Mouse (Mus musculus): ENCODE measurements around the gene Nox3. TPM values are rescaled to one million over a fixed set of nuclear protein-coding genes. Genes with fewer than 3 reads are reported as not detected.

The Nox3 gene
- polyA plus RNA-seq (2017; shearing (Covaris generic)): not detected

DNA sequence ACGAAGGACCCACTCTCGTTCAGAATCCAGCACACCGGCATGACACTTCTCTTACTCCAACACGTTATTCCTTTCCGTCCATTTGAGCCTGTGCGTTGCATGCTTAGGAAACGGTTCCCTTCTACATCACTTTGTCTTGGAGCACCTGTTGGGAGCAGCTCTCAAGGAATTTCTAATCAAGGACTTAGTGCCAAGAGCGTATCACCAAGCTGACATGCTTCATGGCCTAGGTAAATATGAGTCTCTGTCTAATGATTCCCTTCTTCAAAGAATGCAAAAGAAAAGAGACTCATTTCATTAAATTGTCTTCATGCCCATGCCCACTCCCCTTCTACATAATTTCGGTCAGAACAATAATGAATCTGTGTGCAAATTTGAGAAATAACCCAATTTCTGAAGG is at the start of gene Nox3:
Gene Nox3 (minus strand): TSS at position 101 of the 400 bp plus-strand sequence.
- ATAC-seq: no peak

DNA sequence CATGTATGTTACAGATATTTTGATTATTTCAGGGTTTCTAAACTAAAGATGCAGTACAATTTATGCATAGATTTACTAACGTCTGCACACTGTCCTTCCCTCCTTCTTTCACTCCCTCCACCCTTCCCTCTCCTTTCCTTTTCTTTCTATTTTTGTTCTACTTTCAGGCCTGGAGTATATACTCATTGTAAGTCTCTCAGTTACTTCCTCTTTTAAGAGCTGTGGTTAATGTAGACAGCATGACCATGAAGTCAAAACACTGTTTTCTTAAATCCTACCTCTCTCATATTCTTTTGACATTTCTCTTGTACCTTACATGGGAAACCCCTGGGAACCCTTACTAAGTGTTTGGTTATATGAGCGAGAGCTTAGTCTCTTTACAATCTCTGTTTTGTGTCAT is 48.3 kb upstream of the Nox3 start:
- no peak for ATAC-seq

DNA sequence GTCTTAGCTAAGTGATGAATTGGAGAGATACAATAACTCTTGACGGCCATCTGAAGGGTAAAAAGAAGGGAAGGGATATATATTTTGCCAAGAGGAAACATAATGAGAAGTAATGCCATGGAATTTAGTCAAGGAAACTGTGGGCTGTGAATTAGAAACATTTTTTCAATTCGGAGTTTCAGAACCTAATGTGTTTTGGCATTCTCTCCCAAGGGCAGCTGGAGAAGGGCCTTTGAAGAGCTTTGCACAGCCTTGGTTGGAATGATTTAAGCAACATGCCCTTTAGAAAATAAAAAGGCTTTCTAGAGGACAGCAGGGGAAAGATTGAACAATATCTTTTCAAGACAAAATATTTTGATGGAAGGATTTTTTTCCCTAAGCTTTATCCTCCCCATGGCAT is 40.9 kb upstream of the Nox3 start:
- no peak for ATAC-seq

DNA sequence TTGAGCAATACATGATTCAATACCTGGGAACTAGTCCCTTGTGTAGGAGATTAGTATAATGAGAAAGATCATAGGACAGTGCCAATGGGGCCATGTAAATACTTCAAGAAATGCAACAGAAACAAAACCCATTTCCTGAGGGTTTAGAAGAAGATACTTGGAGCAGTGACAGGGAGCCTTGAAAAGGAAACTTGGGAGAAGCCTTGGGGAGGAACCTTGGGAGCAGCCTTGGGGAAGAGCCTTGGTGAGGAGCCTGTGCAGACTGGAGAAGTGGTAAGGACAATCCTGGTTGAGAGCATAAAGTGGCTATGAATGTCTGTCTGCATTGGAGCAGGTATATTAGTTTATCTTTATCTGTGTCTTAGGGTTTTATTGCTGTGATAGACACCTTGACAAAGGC is 38.2 kb upstream of the Nox3 start:
- no peak for ATAC-seq

DNA sequence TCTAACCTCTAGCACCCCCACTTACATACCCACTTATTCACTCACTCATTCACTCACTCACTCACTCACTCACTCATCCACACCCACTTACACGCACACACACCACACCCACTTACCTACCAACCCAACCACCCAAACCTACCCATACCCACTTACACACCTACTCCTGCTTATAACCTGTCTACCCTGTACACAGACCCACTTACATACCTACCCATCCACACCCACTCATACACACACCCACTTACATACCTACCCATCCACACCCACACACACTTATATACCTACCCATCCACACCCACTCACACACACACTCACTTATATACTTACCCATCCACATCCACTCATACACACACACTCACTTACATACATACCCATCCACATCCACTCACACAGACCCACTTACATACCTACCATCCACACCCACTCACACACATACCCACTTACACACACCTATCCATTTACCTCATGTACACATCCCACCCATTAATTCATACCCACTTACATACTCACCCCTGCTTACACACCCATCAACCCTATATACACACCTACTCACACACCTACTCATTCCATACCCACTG is 9.4 kb upstream of the Nox3 start:
- no peak for ATAC-seq

DNA sequence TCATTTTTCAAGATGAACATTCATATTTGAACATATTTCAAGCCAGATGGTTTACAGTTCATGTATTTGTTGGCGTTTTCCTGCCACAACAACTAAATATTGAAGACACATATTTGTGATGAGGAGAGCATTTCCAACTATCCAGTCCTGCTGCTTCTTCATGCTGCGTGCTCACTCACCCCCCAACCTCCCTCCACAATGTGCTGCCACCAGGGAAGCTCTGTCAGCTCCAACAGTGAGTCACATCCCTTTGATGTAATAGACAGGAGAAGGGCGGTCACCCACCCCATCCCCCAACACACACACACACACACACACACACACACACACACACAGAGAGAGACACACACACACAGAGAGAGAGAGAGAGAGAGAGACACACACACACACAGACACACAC is 6.3 kb upstream of the Nox3 start:
- ATAC-seq: no peak

DNA sequence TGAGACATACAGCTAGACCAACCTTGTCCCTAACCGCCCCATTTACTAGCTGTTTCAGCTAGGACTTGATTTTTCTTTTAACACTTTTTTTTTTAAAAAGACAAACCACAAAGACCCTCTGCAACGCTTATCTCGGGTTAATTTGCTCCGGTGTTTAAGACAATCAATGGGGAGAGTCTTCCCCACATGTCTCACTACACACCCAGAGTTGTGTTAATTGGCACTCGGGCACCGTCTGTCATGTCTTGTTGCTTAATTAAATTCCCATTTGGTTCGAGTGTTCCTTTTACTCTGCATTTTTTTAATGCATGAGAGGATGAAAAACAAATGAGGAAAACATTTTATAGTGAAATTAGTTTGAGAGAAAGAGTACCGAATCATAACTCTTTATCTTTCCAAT is 3.2 kb downstream of the Nox3 start:
- no peak for ATAC-seq

DNA sequence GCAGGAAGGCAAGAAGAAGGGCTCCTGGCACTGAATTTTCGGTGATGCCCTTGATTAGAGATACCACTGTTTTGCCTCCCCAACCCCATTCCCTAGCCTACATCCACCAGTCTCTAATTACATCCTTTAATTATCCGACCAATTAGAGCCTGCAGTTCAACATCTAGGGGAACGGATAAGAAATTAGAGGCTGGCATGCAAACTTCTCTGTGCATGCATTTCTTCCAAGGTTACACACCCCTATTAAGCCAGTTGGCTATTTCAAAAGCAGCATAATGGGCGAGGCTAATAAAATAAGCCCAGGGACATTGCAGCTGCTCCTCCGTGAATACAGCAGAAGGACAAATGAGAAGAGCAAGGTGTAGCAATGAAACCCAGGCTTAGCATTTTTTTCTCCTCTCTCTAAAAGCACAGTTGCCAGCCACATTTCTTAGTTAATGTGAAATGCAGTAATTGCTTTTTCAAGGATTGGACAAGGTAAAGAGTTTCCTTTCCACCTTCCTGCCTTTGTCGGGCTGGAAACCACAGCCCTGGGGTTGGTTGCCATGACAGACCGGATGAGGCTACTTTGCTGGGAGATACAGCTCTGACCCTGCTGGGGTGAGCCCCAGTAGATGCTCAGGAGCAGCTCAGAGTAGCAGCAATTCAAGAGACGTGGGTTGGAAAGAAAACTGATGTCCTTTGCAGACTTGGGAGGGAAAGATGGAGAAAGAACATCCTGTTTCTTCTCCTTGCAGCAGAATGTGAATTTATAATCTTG is 5.4 kb downstream of the Nox3 start:
- no peak for ATAC-seq

DNA sequence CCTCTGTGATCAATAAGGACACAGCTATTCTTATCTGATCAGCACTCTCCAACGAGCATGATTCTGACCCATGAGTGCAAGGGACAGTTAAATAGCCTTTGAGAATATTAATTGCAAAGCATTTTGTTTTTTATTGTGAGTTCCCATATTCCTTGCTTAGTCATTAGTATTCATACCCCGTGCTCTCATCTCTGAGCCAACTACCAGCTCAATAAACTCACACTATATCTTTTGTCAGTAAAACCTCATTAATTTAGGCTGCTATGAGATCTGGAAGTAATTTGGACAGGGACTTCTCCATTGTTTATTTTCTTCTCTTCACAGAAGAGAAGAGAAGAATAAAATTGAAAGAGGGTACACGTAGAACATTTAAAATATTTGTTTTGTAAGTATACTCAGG is 12.4 kb downstream of the Nox3 start:
- no peak for ATAC-seq

DNA sequence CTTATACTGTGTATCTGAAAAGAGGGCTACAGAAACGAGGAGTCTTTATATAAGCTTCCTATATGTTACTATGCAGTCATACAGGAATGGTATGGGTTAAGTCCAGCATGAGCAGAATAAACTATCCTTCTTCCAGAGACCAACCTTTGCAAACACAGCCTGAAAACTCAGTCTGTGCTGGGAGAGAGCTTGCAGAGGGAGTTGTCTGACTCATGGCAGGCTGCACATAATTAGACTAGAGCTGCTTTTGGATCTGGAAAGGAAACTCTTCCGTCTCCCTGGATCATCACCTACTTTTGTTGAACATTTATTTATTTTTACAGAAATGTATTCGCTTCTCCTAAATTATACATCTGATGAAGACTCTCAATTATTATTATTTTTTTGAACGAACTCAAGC is 26.8 kb downstream of the Nox3 start:
- ATAC-seq: no peak

DNA sequence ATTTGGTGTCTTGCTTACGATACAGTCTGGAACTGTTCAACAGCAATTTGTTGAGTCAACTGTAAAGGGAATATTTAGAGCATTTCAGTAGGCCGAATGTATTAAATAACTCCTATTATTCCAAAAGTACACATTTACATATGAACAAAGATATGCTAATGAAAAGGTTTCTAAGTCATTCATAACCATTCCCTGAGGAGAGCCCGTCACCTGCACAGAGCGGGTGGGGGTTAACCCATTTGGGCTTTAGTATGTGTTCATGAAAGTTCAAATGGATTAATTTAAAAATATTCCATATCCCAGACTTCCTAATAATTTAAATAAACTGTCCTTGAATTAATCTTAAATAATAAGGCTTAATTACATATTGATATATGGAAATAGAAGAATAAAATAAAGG is 28.8 kb downstream of the Nox3 start:
- no peak for ATAC-seq

DNA sequence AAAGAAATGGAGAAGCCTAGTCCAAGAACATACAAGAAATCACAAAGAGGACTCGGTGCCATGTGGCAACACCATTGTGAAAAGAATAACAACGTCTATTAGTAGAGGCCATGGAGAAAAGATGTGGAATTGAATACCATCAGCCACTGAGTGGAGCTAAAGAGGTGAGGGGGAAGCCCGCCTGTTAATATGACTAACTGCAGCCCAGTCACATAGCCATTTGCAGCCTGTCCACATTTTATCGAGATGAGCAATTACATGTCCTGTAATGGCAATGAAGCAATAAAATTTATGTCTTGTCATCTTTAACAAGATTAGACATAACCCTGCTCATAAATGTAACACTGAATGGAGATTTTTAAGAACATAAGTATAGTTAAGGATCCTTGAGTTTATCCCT is 30.7 kb downstream of the Nox3 start:
- ATAC-seq: no peak

DNA sequence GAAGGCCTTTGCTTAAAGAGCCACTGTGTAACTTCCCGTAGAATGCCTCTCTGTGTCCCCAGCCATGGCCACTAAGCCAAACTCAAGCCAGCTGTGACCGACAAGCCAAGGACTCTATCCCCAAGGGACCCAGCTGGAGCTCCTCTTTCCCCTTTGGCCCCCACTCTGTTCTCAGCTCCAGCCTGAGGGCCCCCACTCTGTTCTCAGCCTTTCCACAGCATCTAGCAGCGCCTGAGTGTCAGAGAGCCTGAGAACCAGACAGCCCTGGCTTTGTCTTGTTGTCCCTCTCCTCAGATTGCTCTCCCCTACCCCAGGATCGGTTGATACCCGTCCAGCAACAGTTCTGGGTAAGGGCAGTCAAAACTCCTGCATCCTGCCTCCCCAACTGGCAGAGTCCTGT is 36.6 kb downstream of the Nox3 start:
- ATAC-seq: no peak

DNA sequence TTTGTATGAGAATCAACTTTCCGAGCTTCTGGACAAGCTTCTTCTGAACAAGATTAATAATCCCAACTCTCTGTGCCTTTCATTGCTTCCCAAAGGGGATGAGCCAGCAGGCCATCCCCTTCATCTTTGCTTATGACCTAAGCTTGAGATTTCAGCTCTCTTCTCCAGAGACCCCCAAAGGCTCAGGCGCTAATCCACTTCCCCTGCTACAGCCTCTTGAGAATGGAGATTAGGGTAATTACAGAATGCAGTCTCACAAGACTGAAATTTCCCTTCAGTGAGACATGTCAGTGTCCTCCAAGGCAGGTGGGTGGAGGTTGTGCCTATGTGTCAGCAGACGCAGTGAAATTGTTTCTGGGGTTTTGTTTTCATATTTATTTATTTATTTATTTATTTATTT is 45.7 kb downstream of the Nox3 start:
- no peak for ATAC-seq

DNA sequence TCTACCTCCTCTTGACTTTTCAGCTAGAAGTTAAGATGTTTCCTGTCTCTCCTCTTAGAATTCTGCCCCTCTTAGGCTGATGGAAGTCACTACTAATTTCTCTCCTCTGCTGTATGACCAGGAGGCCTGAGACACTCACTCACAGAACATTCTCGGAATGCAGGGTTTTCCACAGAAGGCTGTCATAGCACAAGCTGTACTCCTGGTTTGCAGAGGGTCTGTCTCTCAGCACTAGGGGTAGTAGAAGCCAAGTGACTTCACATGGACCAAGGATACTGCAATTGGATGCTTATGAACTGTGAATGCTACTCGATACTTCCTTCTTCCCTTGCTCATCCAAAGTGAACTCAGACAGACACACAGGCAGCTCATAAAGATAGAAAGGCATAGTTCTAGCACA is 52.5 kb downstream of the Nox3 start:
- ATAC-seq: no peak

DNA sequence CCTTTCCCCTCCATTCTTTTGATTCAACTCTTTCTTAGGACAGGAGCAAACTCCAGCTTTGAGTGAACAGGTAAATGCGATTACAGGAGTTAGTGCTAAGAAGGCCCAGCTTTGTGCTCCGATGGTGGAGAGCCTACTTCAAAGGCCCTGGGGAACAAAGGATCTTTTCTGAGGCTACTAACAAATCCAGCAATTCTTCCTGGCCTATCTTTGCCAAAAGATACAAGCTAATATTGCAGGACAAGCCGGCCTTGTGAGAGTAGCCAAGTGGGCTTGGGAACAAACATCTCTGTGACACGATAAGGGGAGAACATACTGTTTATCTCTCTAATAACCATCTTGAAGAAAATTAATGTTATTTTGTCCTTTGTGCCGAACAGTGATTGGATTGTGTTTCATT is 54.6 kb downstream of the Nox3 start:
- no peak for ATAC-seq

DNA sequence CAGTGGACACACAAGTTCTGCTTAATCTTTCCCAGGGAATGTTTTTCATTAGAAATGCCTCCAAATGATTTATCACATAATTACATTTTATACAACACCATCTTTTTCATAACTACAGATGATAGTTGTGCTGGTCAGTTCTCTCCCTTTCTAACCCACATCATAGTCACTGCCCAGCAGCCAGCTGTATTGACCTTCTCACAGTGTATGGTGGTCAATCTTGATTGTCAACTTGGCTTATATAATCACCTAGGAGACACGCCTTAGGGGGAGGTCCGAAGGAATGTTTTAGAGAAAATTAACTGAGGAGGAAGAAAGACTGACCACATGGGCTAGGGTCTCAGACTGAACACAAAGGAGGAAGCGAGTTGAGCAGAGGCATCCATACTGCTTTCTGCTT is 57.3 kb downstream of the Nox3 start:
- ATAC-seq: no peak

DNA sequence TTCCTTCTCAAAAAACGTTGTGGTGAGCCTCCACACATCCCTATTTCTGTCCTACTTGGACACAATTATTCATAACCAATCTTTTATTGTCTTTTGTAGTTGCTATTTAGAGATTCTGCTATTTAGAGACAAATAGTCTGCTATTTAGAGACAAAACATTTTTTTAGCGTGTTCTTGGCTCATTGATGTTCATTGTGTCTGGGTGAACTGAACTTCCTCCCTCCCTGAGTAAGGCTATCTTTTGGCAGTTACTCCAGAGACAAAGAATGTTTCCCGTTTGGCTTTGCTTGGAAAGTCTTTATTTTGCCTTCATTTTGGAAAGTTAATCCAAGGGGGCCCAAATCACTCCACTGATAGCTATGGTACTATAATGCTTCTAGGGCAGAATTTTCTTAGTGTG is 63.6 kb downstream of the Nox3 start:
- ATAC-seq: no peak

DNA sequence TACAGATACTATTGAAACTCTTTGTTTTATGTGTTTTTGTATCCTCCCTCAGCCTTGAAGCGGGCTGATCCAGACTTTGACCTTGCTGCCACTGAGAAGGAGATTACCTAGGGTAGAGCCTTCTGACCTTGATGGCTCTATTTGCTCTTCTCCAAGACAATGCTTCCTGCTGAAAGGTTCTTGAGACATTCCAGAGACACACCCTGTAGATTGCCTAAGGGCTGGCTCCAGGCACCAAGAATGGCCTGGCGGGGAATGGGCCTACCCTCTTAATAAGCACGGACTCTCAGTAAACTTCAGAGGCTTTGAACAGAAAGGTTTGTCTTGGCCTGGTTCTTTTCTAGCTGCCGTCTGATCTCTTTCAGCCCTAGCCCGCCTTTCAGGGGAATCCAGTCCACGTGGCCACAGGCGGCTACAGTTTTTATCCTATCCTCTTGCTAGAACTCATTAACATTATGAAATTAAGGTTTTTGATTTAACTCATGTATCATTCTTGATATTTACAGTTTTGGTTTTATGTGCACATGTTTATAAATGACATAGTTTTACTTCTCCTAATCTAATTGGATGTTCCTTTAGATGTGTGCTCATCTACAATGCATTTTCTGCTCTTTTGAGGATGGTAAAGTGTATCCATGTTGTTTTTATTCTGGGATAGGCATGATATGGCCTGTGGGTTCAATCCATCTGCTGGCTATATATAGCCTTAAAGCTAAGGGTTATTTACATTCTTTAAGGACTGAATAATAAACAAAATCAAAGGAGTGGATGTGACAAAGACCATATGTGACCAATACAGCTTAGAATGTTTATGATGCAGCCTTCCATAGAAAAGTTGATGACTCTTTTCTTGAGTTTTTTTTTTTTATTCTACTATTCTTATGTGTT is 79.5 kb downstream of the Nox3 start:
- no peak for ATAC-seq

DNA sequence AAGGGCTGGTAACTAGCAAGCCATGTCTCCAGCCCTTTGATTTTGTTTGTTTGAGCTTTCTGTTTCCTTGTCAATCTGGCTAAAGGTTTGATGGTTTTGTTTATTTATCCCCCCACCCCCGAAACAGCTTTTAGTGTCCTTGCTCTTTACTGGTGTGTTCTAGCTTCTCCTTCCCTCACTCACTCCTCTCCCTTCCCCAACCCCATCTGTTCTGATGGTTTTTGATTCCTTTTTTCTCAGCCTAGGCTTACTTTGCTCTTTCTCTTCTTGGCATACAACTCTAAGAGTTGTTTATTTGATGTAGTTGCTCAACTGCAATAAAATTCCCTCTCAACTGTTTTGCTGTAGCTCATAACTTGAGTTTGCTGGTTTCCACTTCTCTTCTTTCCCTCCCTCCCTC is 80.5 kb downstream of the Nox3 start:
- ATAC-seq: no peak

DNA sequence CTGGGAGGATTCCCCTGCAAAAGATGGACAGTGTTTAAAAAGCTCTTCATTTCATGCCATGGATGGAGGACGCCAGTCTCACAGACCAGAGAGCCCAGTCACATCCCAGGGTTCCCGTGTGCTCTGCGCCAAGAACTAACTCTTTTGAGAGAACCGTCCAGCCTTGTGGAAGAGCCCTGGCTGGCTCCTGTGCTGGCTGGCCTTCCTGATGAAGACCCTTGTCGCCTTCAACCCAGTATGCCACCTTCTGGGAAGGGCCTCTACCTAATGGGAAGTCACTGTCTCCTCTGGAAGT is 84.3 kb downstream of the Nox3 start:
- ATAC-seq: no peak

DNA sequence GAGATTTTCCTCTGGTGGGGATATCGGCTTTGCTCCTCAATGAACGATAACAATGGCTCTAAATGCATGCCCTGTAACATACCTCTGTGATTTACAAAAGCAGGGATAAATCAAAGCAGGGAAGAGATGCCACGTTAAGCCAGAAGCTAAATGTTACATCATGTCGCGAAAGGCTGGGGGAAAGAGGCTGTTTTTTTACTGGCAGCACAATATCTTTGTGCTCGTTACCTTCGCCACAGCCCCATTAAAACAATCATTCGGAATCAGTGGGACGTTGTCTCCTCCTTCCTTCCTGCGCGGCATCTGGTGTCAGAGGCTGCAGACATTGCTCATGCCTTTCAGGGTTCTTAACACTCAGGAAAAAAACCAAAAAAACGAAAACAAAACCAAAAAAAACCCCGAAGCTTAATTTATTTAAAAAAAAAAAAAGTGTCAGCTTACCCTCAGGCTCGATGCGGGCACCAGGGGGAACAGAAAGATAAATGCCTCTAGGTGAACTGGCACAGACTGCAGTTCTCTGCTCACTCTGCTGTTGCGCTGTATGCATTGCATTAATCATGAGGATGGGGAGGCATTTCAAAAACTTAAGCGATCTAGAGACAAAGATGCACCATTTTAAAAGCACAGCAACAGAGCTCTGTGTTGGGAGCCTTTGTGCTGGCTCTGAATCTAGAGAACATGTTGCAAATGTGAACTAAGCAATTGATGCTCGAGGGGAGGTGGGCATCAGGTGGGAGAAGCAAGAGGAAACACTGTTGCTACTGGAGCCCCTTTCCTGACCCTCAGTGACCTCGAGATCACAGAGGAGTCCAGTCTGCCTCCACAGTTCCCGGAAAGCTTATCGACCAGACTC is 84.9 kb downstream of the Nox3 start:
- no peak for ATAC-seq

DNA sequence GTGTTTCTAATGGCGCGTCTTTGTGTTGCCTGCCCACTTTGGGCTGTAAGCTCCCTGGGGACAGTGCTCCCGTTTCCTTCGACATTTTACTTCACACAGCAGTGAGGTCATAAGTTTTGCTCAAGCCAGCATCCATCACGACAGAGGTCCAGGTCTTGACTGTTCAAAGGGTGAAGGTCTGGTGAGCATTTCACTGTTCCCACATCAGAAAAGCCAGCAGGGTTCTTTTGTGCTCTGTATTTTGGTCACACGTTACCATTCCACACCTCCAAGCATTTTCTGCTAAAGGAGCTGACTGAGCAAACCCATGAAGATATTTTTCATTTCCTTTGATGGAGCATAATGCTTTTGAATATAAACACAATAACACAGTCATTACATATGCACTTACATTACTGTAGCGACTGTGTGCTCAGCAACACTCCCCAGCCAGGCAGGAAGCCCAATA is 85.7 kb downstream of the Nox3 start:
- ATAC-seq: no peak
